27 mouse cellular contexts compared by ENCODE assay signal in the genomic region with DNA sequence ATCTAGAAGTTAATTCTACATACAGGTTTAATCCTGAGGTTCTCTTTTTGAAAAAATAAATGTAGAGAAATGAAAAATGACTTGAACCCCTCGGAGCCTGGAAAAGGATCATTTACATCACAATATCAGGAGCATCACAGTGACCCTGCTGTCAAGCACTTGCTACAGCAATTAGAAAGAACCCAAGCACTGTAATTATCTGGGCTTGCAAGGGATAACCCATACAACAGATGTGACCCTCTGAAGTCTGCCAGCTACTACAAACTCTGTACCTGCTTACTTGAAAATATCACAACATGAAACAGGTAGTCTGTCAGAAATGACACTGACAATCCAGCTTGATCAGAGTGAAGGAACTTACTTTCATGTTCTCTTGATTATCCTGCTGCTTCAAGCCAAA.
A peak's percentile ranks its signal among the peaks of the same experiment; 100 is the strongest.
DNase-seq lines count a peak whose midpoint lies in the region; ATAC-seq and TF ChIP-seq lines count a peak whose summit lies in the region.
"Had no signal": no experiment of that assay in that cellular context is flagged by ENCODE, and none has a peak within 500 bp of the region (broad histone marks: within the 10 kb centered on the region; RNA-seq: fewer than 3 reads in every experiment).

No protein-coding gene starts in this region.

- H3K4me1 ChIP-seq in forebrain, embryonic 14.5 days (ENCODE audit: control insufficient read depth, insufficient read depth, low read length), result no peaks in the 10 kb centered on the region
- no peaks in the 10 kb centered on the region for H3K4me1 ChIP-seq in forebrain, embryonic 11.5 days (replicated peaks; ENCODE audit: control insufficient read depth, insufficient read depth, low read length)
- no peaks in the 10 kb centered on the region for H3K4me1 ChIP-seq in hindbrain, embryonic 12.5 days
- no peaks in the 10 kb centered on the region for H3K4me1 ChIP-seq in hindbrain, postnatal 0 days (ENCODE audit: insufficient read depth, low read length)
- no peaks in the 10 kb centered on the region for H3K4me1 ChIP-seq in neural tube, embryonic 15.5 days
- H3K4me1 ChIP-seq: embryonic facial prominence, embryonic 13.5 days; embryonic facial prominence, embryonic 15.5 days; forebrain, embryonic 10.5 days; forebrain, embryonic 13.5 days had no signal

- no peak overlapping the region for H3K9ac ChIP-seq in forebrain, embryonic 14.5 days (ENCODE audit: low read length)
- H3K9ac ChIP-seq in forebrain, embryonic 11.5 days (ENCODE audit: low read length), result no peak overlapping the region
- H3K9ac ChIP-seq in hindbrain, embryonic 12.5 days, result no peak overlapping the region
- no peak overlapping the region for H3K9ac ChIP-seq in hindbrain, postnatal 0 days (replicated peaks; ENCODE audit: low read length)
- no peak overlapping the region for H3K9ac ChIP-seq in neural tube, embryonic 15.5 days (replicated peaks)
- H3K9ac ChIP-seq: embryonic facial prominence, embryonic 13.5 days; embryonic facial prominence, embryonic 15.5 days; forebrain, embryonic 13.5 days had no signal

- no peak for TF ChIP-seq CTCF in hindbrain, postnatal 0 days (IDR thresholded peaks at IDR 0.05; ENCODE audit: low read depth)

- no peak overlapping the region for H3K4me3 ChIP-seq in forebrain, embryonic 14.5 days (ENCODE audit: low read depth, low read length)
- no peak overlapping the region for H3K4me3 ChIP-seq in forebrain, embryonic 11.5 days (ENCODE audit: low read depth, low read length)
- no peak overlapping the region for H3K4me3 ChIP-seq in hindbrain, embryonic 12.5 days
- no peak overlapping the region for H3K4me3 ChIP-seq in hindbrain, postnatal 0 days (ENCODE audit: low read length)
- H3K4me3 ChIP-seq in neural tube, embryonic 15.5 days (replicated peaks), result no peak overlapping the region
- H3K4me3 ChIP-seq: embryonic facial prominence, embryonic 13.5 days; embryonic facial prominence, embryonic 15.5 days; erythroblast, embryonic 14.5 days; forebrain, embryonic 10.5 days; forebrain, embryonic 13.5 days had no signal

- no peaks in the 10 kb centered on the region for H3K27me3 ChIP-seq in forebrain, embryonic 14.5 days (replicated peaks; ENCODE audit: control insufficient read depth, insufficient read depth, low read length)
- H3K27me3 ChIP-seq in forebrain, embryonic 11.5 days (ENCODE audit: control insufficient read depth, insufficient read depth, low read length), result no peaks in the 10 kb centered on the region
- H3K27me3 ChIP-seq in hindbrain, embryonic 12.5 days, result no peaks in the 10 kb centered on the region
- H3K27me3 ChIP-seq in hindbrain, postnatal 0 days (ENCODE audit: insufficient read depth, low read length), result no peaks in the 10 kb centered on the region
- no peaks in the 10 kb centered on the region for H3K27me3 ChIP-seq in neural tube, embryonic 15.5 days (replicated peaks)
- H3K27me3 ChIP-seq: CH12.LX; embryonic facial prominence, embryonic 13.5 days; embryonic facial prominence, embryonic 15.5 days; forebrain, embryonic 13.5 days; Patski had no signal

- 34% methylated on average over 1 of the region's 1 CpGs for WGBS in forebrain, embryonic 14.5 days
- 41% methylated on average over 1 of the region's 1 CpGs for WGBS in forebrain, embryonic 11.5 days
- WGBS in hindbrain, embryonic 12.5 days, result 28% methylated on average over 1 of the region's 1 CpGs
- WGBS in hindbrain, postnatal 0 days, result 27% methylated on average over 1 of the region's 1 CpGs
- WGBS in neural tube, embryonic 15.5 days, result 18% methylated on average over 1 of the region's 1 CpGs

- no peak for ATAC-seq in forebrain, embryonic 14.5 days
- ATAC-seq in forebrain, embryonic 11.5 days (replicated peaks; ENCODE audit: low FRiP score), result no peak
- ATAC-seq in hindbrain, embryonic 12.5 days (ENCODE audit: low FRiP score), result peak; percentile 67; the same call in 1 of the 2 replicates
- no peak for ATAC-seq in hindbrain, postnatal 0 days
- ATAC-seq in neural tube, embryonic 15.5 days (ENCODE audit: low FRiP score), result no peak
- ATAC-seq: activated CD4-positive, CD25-positive, alpha-beta regulatory T cell, adult 4 months; CD4-positive, CD25-positive, alpha-beta regulatory T cell, adult 4 months; forebrain, embryonic 13.5 days; forebrain, embryonic 16.5 days; Patski had no signal

- H3K4me2 ChIP-seq in forebrain, embryonic 14.5 days (ENCODE audit: low read length), result no peak overlapping the region
- no peak overlapping the region for H3K4me2 ChIP-seq in forebrain, embryonic 11.5 days (ENCODE audit: low read depth, low read length, severe bottlenecking)
- H3K4me2 ChIP-seq in hindbrain, embryonic 12.5 days (replicated peaks), result no peak overlapping the region
- H3K4me2 ChIP-seq in hindbrain, postnatal 0 days (ENCODE audit: low read depth, low read length), result no peak overlapping the region
- H3K4me2 ChIP-seq in neural tube, embryonic 15.5 days, result no peak overlapping the region
- H3K4me2 ChIP-seq: embryonic facial prominence, embryonic 13.5 days; embryonic facial prominence, embryonic 15.5 days; forebrain, embryonic 13.5 days had no signal

- H3K9me3 ChIP-seq in forebrain, embryonic 14.5 days (replicated peaks; ENCODE audit: control insufficient read depth, low read length), result no peaks in the 10 kb centered on the region
- no peaks in the 10 kb centered on the region for H3K9me3 ChIP-seq in forebrain, embryonic 11.5 days (ENCODE audit: control insufficient read depth, low read length)
- H3K9me3 ChIP-seq in hindbrain, embryonic 12.5 days (replicated peaks), result no peaks in the 10 kb centered on the region
- no peaks in the 10 kb centered on the region for H3K9me3 ChIP-seq in hindbrain, postnatal 0 days (ENCODE audit: low read length)
- H3K9me3 ChIP-seq in neural tube, embryonic 15.5 days (replicated peaks), result no peaks in the 10 kb centered on the region
- H3K9me3 ChIP-seq: embryonic facial prominence, embryonic 13.5 days; embryonic facial prominence, embryonic 15.5 days; forebrain, embryonic 10.5 days; forebrain, embryonic 13.5 days had no signal

- peak; percentile 10 for DNase-seq in forebrain, embryonic 14.5 days (ENCODE audit: low spot score)
- DNase-seq in forebrain, embryonic 11.5 days (ENCODE audit: low spot score), result no peak
- no peak for DNase-seq in hindbrain, postnatal 0 days (ENCODE audit: low spot score)
- DNase-seq: adrenal gland, adult 8-10 months; adrenal gland, postnatal 14 days; adrenal gland, postnatal 36 days; B cell, adult 2 months; cerebellum, adult 11 months; cerebellum, adult 18-20 months; cerebellum, adult 8-10 months; cerebellum, adult 9-11 months; cerebellum, postnatal 14 days; cerebellum, postnatal 36 days; embryo, embryonic 11 days had no signal

- H3K36me3 ChIP-seq in forebrain, embryonic 14.5 days (ENCODE audit: control insufficient read depth, insufficient read depth, low read length), result 0 out of 2 replicates have a peak, but pooled peaks cover 6% of the 10 kb centered on the region
- H3K36me3 ChIP-seq in forebrain, embryonic 11.5 days (ENCODE audit: control insufficient read depth, insufficient read depth, low read length), result no peaks in the 10 kb centered on the region
- peaks cover 6% of the 10 kb centered on the region for H3K36me3 ChIP-seq in hindbrain, embryonic 12.5 days
- 0 out of 2 replicates have a peak, but pooled peaks cover 3% of the 10 kb centered on the region for H3K36me3 ChIP-seq in hindbrain, postnatal 0 days (ENCODE audit: insufficient read depth, low read length)
- H3K36me3 ChIP-seq in neural tube, embryonic 15.5 days, result peaks cover 13% of the 10 kb centered on the region
- H3K36me3 ChIP-seq: embryonic facial prominence, embryonic 13.5 days; embryonic facial prominence, embryonic 15.5 days; forebrain, embryonic 10.5 days; G1E had no signal

- no peak overlapping the region for H3K27ac ChIP-seq in forebrain, embryonic 14.5 days (ENCODE audit: low read depth, low read length)
- no peak overlapping the region for H3K27ac ChIP-seq in forebrain, embryonic 11.5 days (ENCODE audit: low read depth, low read length)
- H3K27ac ChIP-seq in hindbrain, embryonic 12.5 days, result no peak overlapping the region
- H3K27ac ChIP-seq in hindbrain, postnatal 0 days, result no peak overlapping the region
- no peak overlapping the region for H3K27ac ChIP-seq in neural tube, embryonic 15.5 days (replicated peaks)
- H3K27ac ChIP-seq: embryonic facial prominence, embryonic 13.5 days; embryonic facial prominence, embryonic 15.5 days; forebrain, embryonic 10.5 days; forebrain, embryonic 13.5 days had no signal
